Mouse (Mus musculus): ENCODE results near the gene Slc6a13.

Slc6a13 gene

GRCm38 (mm10) chr6:121299954-121300353 lies at the start of gene Slc6a13:
Gene Slc6a13, plus strand, starts transcription at chr6:121300227.
- no peak for DNase-seq (ENCODE audit: low read depth)

GRCm38 (mm10) chr6:121250406-121250805 lies 49.6 kb upstream of the Slc6a13 start:
- no peak for DNase-seq (ENCODE audit: low read depth)

- no peak for DNase-seq (ENCODE audit: low read depth)
Measured at GRCm38 (mm10) chr6:121251256-121251655, 48.8 kb upstream of the Slc6a13 start.

GRCm38 (mm10) chr6:121260548-121260947 lies 39.5 kb upstream of the Slc6a13 start:
- peak; percentile 76 for DNase-seq (ENCODE audit: low read depth)

GRCm38 (mm10) chr6:121261233-121261632 lies 38.8 kb upstream of the Slc6a13 start:
- DNase-seq (ENCODE audit: low read depth), result no peak

GRCm38 (mm10) chr6:121262004-121262403 lies 38.0 kb upstream of the Slc6a13 start:
- no peak for DNase-seq (ENCODE audit: low read depth)

- DNase-seq (ENCODE audit: low read depth), result no peak
Measured at GRCm38 (mm10) chr6:121262496-121262895, 37.5 kb upstream of the Slc6a13 start.

GRCm38 (mm10) chr6:121270156-121270555 lies 29.9 kb upstream of the Slc6a13 start:
- no peak for DNase-seq (ENCODE audit: low read depth)

GRCm38 (mm10) chr6:121271707-121272074 lies 28.3 kb upstream of the Slc6a13 start:
- no peak for DNase-seq (ENCODE audit: low read depth)

- peak; percentile 84 for DNase-seq (ENCODE audit: low read depth)
Measured at GRCm38 (mm10) chr6:121272075-121272800, 27.8 kb upstream of the Slc6a13 start.

GRCm38 (mm10) chr6:121274356-121274755 lies 25.7 kb upstream of the Slc6a13 start:
- peak; percentile 83 for DNase-seq (ENCODE audit: low read depth)

GRCm38 (mm10) chr6:121284132-121284531 lies 15.9 kb upstream of the Slc6a13 start:
- peak; percentile 59 for DNase-seq (ENCODE audit: low read depth)

- no peak for DNase-seq (ENCODE audit: low read depth)
Measured at GRCm38 (mm10) chr6:121299317-121299716, 710 bp upstream of the Slc6a13 start.

GRCm38 (mm10) chr6:121300504-121300903 lies 477 bp downstream of the Slc6a13 start:
- DNase-seq (ENCODE audit: low read depth), result no peak

GRCm38 (mm10) chr6:121303466-121304220 lies 3.6 kb downstream of the Slc6a13 start:
- no peak for DNase-seq (ENCODE audit: low read depth)

GRCm38 (mm10) chr6:121304630-121305029 lies 4.6 kb downstream of the Slc6a13 start:
- no peak for DNase-seq (ENCODE audit: low read depth)

GRCm38 (mm10) chr6:121305571-121305970 lies 5.5 kb downstream of the Slc6a13 start:
- DNase-seq (ENCODE audit: low read depth), result no peak

- DNase-seq (ENCODE audit: low read depth), result no peak
Measured at GRCm38 (mm10) chr6:121310984-121311383, 11.0 kb downstream of the Slc6a13 start.

GRCm38 (mm10) chr6:121319099-121319498 lies 19.1 kb downstream of the Slc6a13 start:
- peak; percentile 19 for DNase-seq (ENCODE audit: low read depth)

GRCm38 (mm10) chr6:121322381-121323110 lies 22.5 kb downstream of the Slc6a13 start:
- DNase-seq (ENCODE audit: low read depth), result no peak

GRCm38 (mm10) chr6:121325298-121325697 lies 25.3 kb downstream of the Slc6a13 start:
- DNase-seq (ENCODE audit: low read depth), result no peak

- DNase-seq (ENCODE audit: low read depth), result peak; percentile 56
Measured at GRCm38 (mm10) chr6:121325740-121326139, 25.7 kb downstream of the Slc6a13 start.

Data from 416B (cell line).